Mouse (Mus musculus): ENCODE measurements around the gene Idh2. TPM values are rescaled to one million over a fixed set of nuclear protein-coding genes. Genes with fewer than 3 reads are reported as not detected.

Gene Idh2
- total RNA-seq, 1 experiment from 2014 or later: 240 TPM

Other genes starting within 250 kb of the Idh2 start
- 8.4 and 11.1 TPM in 2 replicates for gene Ap3s2, start 194.7 kb downstream of the Idh2 start, total RNA-seq (2017)
- gene Arpin, start 180.0 kb downstream of the Idh2 start, total RNA-seq (2017): 0.19 and 0.41 TPM in 2 replicates
- gene Zfp710, start 90.6 kb downstream of the Idh2 start, total RNA-seq (2017): 17.8 and 20.4 TPM in 2 replicates
- gene Sema4b, start 71.4 kb upstream of the Idh2 start, total RNA-seq (2017): 4.8 and 6.3 TPM in 2 replicates
- gene Cib1, start 117.4 kb upstream of the Idh2 start, total RNA-seq (2017): 35.9 and 42.2 TPM in 2 replicates
- gene Gdpgp1, start 117.5 kb upstream of the Idh2 start, total RNA-seq (2017): 0.97 and 2.2 TPM in 2 replicates
- 0.29 TPM in 1 of 2 replicates, not detected in the other for gene Ttll13, start 131.0 kb upstream of the Idh2 start, total RNA-seq (2017)
- 23.2 and 31.0 TPM in 2 replicates for gene Ngrn, start 145.8 kb upstream of the Idh2 start, total RNA-seq (2017)
- gene Vps33b, start 154.3 kb upstream of the Idh2 start, total RNA-seq (2017): 31.7 and 31.8 TPM in 2 replicates
- 145 and 156 TPM in 2 replicates for gene Prc1, start 179.1 kb upstream of the Idh2 start, total RNA-seq (2017)
- 12.6 and 19.0 TPM in 2 replicates for gene Rccd1, start 209.1 kb upstream of the Idh2 start, total RNA-seq (2017)
- gene Unc45a, start 225.6 kb upstream of the Idh2 start, total RNA-seq (2017): 15.3 and 15.8 TPM in 2 replicates
- gene Hddc3, start 227.7 kb upstream of the Idh2 start, total RNA-seq (2017): 10.5 and 18.4 TPM in 2 replicates